Mouse (Mus musculus): ENCODE measurements around the gene Fitm1.

Gene Fitm1

DNA sequence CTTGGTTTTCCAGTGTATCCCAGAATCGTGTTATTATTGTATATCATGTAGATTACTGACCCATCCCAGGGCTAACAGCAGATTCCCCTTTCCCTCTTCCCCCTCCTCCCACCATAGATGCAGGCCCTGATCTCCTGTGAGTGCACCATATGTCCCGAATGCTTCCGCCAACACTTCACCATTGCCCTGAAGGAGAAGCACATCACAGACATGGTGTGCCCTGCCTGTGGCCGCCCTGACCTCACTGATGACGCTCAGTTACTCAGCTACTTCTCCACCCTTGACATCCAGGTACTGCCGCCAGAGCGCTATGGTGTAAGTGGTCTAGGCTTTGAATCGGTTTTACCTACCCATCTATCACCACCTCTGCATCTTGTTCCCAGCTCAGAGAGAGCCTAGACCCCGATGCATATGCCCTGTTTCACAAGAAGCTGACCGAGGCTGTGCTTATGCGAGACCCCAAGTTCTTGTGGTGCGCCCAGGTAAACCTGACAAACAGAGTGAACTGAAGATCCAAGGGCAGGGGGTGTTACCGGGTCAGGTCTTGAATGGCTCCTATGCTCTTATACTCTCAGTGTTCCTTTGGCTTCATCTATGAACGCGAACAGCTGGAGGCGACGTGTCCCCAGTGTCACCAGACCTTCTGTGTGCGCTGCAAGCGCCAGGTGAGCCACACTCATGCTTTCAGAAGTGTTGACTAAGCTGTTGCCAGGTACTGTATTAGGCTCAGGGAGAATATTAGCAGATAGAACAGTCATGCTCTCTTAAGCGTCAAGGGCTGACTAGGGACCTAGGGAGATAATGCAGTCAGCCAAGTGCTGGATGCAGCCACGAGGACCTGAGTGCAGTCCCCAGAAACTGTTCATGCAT is 23.3 kb downstream of the Fitm1 start:
- WGBS = 96% methylated on average over 21 of the region's 21 CpGs

DNA sequence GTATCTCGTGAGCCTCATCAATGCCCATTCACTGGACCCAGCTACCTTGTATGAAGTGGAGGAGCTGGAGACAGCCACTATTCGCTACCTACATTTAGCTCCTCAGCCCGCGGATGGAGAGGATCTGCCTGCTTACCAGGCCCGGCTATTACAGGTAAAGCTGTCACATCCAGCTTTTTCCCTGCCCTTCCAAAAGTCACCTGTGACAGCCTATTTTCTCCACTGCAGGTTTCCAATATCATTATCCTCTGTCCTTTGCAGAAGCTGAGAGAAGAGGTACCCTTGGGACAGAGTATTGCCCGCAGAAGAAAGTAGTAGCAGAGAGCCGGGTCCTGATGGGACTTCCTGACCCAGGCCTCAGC is 27.8 kb downstream of the Fitm1 start, which contains the start of gene Irf9:
Irf9 (plus strand) TSS at position 301 of the 362 bp plus-strand sequence.
- 88% methylated on average over 7 of the region's 7 CpGs for WGBS

DNA sequence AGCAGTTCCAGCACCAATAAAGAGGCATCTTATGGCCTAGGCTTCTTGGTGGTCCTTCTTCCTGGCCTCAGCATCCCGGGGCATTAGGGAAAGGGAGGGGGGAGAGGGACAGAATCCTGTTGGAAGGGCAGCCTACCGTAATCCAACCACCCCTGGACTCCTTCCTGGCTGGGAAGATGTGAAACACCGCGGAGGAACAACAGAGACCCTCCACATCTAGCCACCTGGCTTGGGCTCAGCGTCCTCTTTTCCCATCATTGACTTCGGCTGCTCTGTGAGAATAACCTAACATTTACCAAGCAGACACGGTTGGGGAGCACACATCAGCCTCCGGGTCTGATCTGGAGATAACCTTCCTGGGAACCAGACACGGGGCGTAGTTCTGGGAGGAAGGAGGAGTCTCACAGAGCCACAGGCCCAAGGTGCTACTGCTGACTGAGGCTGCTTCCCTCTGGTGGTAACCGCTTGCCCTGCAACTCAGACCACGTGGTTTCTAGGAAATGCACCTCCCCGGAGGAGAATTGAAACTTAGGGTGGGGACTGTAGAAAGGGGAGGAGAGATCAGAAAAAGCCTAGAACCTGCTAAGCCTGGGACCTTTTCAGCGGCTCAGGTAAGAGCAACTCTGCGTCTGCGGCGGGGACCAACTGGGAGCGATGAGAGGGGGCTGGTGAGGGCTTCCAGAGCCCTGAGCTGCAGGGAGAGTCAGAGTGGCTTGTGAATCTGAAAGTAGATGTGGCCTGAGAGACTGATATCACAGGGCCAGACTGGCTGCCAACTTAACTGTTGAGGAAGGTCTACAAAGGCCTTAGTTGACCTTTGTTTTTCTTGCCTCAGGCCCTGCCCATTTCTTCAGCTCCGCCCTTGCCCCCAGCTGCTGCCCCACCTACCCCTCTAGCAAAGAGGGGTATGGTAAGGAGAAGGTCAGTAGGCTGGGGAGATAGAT is 28.5 kb downstream of the Fitm1 start:
- WGBS = 19% methylated on average over 19 of the region's 19 CpGs

DNA sequence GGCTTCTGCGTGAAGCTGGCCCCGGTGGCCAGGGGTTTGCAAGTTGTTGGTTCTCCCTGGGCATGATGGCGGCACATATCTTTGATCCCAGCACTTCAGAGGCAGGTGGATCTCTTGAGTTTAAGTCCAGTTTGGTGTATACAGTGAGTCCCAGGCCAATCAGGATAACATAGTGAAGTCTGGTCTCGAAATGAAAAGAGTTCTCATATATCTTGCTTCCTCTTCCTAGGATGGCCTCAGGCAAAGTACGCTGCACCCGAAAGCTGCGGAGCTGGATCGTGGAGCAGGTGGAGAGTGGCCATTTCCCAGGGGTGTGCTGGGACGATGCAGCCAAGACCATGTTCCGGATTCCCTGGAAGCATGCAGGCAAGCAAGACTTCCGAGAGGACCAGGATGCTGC is 29.4 kb downstream of the Fitm1 start:
- 93% methylated on average over 11 of the region's 11 CpGs for WGBS

DNA sequence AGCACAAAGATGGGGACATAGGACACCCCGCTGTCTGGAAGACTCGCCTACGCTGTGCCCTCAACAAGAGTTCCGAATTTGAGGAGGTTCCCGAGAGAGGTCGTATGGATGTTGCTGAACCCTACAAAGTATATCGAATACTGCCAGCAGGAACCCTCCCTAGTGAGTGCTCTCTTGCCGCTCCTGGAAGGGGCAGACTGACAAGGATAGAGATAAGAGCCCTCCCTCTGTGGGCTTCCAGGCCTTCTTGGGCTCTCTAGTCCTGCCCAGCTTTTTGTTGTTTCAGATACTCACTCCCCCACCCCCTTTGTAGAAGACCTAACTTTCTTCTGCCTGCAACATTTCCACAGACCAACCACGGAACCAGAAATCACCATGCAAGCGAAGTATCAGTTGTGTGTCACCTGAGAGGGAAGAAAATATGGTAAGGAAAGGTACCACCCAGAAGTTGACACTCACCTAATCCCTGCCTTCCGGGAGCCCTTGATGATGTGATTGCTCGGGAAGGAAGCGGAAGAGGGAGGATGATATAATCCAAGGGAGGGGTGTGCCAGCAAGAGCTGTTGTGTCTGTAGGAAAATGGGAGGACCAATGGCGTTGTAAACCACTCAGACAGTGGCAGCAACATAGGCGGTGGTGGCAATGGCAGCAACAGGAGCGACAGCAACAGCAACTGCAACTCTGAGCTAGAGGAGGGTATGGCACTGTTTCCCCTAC is 30.5 kb downstream of the Fitm1 start:
- WGBS = 95% methylated on average over 16 of the region's 16 CpGs

DNA sequence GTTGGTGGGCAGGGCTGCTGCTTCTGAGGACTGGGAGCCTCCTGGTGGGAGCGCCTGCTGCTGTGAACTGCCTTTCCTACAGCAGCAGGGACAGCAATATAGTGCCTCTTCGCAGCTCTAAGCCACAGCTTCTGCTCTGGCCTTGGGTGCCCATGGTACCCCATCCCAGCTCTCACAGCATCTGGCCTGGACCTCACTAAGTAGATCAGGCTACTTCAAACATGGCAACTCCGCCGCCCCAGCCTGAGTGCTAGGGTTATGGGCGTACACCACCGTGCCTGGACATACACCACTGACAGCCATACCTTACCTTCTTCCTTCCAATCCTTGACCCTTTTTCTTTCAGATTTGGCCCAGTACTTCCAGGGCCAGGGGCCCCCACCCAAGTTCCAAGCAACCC is 32.9 kb downstream of the Fitm1 start:
- 95% methylated on average over 6 of the region's 6 CpGs for WGBS

DNA sequence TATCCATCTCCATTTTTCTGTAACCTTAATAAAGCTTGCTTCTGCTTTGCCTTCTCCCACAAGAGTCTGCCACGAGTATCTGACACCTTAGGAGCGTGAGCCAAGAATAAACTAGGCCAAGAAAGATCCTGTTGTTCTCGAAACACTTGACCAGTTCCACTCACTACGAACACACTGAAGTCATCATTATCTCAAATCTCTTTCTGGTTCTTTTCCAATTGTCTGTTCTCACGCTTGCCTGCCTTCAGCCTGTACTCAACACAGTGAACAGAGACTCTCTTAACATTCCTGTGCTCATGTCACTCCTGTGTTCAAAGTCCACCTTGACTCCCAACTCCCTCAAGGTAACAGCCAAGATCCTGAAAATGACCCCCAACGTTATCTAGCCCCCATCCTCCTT is 37.9 kb downstream of the Fitm1 start:
- WGBS = 54% methylated on average over 6 of the region's 6 CpGs

DNA sequence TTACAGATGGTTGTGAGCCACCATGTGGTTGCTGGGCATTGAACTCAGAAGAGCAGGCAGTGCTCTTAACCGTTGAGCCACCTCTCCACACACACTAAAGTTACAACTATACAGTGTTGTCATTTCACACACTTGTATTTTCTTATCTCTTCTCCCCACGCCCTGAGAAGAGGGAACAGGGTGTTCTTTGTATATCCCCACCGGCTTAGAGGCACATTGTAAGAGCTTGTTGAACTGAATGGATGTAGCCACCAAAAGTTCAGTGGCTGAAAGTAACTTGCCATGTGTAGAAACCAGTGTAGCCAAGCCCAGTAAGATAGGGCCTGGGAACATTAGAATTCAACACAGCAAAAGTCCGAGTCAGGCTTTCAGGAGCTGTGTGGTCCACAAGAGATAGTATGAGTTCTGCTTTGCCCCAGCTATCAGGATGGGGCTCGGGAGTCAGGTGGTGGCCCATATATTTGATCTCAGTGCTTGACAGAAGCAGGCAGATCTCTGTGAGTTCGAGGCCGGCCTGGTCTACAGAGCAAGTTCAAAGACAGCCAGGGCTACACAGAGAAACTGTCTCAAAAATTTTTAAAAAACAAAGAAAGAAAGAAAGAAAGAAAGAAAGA is 39.3 kb downstream of the Fitm1 start:
- 80% methylated on average over 7 of the region's 7 CpGs for WGBS

DNA sequence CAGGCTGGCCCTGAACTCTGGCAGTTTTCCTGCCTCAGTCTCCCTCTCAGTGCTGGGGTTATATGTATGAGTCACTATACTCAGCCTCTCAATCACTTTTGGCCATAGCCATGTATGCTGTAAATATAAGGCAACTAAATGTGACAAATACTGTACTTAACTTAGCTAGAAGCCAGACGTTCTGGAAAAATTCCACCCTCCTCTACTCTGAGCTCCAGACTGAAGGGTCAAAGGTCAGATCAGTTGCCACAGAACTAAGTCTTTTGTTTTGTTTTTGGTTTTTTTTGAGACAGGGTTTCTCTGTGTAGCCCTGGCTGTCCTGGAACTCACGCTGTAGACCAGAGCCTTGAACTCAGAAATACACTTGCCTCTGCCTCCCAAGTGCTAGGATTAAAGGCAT is 40.5 kb downstream of the Fitm1 start:
- WGBS = 74% methylated on average over 2 of the region's 2 CpGs

DNA sequence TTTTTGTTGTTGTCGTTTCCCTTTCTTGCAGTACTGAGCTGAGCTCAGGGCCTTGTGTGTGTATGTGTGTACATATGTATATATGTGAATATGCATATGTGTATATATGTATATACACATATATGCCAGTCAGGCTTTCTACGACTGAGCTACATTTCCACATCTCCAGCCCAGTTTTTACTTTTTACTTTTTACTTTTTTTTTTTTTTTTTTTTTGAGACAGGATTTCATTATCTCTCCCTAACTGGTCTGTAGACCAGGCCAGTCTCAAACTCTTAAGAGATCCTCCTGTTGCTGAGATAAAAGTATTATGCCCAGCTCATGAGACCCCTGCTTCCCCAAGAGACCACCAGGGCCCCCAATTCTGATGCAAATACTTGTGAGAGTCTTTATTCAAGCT is 41.4 kb downstream of the Fitm1 start:
- WGBS = 79% methylated on average over 2 of the region's 2 CpGs

DNA sequence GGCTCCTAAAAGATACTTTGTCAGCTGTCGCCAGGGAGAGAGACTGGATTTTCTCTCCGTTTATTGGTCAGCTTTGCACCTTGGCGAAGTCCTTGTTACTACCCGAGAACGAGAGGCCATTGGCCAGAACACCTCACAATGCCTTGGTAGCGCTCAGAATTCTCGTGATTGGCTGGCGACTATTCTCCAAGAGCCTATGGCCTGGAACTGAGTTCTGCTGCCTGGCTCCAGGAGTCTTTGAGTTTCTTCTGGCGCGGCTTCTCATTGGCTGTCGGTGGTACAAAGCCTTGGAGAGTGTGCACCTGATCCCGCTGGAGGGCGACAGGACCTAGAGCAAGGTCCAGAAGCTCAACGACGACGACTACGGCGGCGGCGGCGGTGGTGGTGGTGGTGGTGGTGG is 42.4 kb downstream of the Fitm1 start, which contains the start of gene Rec8:
Rec8 (plus strand) TSS at position 216 of the 400 bp plus-strand sequence.
- 31% methylated on average over 21 of the region's 21 CpGs for WGBS

DNA sequence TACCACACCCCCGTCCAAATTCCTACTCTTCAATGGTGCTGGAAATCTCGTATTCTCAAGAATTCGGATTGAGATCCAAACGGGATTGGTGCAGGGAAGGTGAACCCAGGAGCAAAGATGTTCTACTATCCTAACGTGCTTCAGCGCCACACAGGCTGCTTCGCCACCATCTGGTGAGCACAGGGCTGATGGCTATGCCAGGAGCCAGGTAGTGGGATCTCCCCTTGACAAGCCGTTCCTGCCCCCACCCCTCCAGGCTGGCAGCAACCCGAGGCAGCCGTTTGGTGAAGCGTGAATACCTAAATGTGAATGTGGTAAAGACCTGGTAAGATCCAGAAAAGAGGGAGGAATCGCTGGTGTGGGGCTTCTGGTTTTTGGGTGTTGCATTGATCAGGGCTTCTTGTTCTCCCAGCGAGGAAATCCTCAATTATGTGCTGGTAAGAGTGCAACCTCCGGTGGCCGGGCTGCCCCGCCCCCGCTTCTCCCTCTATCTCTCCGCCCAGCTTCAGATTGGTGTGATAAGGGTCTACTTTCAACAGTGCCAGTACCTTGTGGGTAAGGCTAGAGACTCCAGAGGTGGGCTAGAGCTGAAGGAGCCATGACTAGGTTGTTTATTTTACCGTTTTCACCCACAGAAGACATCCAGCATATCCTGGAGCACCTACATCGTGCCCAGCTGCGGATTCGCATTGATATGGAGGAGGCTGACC is 43.2 kb downstream of the Fitm1 start:
- 49% methylated on average over 22 of the region's 22 CpGs for WGBS
